Mouse (Mus musculus): ENCODE data around the gene Map6.

GRCm38 (mm10) chr7:99316207-99316606 lies 49.0 kb downstream of the Map6 start:
- TF ChIP-seq CTCF (IDR thresholded peaks at IDR 0.05; ENCODE audit: borderline replicate concordance, extremely low read depth, insufficient read depth, insufficient read length) = no peak
- no peak for TF ChIP-seq POLR2A (IDR thresholded peaks at IDR 0.05; ENCODE audit: borderline replicate concordance, extremely low read depth, insufficient read depth, insufficient read length, poor library complexity, severe bottlenecking)
